Comparison of ENCODE assay signal across 8 mouse cellular contexts in genomic region chr17:66479813-66480490, GRCm38 (mm10). TPM values are rescaled to one million over a fixed set of nuclear protein-coding genes. Genes with fewer than 3 reads are reported as not detected.
DNase-seq lines count a peak whose midpoint lies in the region; ATAC-seq and TF ChIP-seq lines count a peak whose summit lies in the region.

No protein-coding gene starts in this region.

- DNase-seq in ES-CJ7 (ENCODE audit: low read depth, low spot score): peak; percentile 99
- no peak for DNase-seq in heart, postnatal 0 days (ENCODE audit: low spot score)
- no peak for DNase-seq in liver, postnatal 0 days
- DNase-seq in testis, postnatal 10 days (ENCODE audit: low spot score): peak; percentile 58
- no peak for DNase-seq in adrenal gland, adult 2 months
- DNase-seq in layer of hippocampus, adult 8-10 months (ENCODE audit: low spot score in 2 of 2): no peak
- DNase-seq in cerebellum, adult 2 months: no peak

- WGBS in heart, postnatal 0 days: 14% methylated on average over 21 of the region's 21 CpGs
- 7% methylated on average over 21 of the region's 21 CpGs for WGBS in liver, postnatal 0 days (ENCODE audit: insufficient replicate concordance)
- WGBS in cerebellum, adult 2 months: 67% methylated on average over 21 of the region's 21 CpGs

- peak overlapping the region; percentile 57 for H3K4me2 ChIP-seq in heart, postnatal 0 days (ENCODE audit: low read depth, low read length)
- peak overlapping the region; percentile 60 for H3K4me2 ChIP-seq in liver, postnatal 0 days (ENCODE audit: low read depth, low read length)

- no peak for TF ChIP-seq POLR2A in cerebellum, adult 2 months (IDR thresholded peaks at IDR 0.05; ENCODE audit: borderline replicate concordance, insufficient read depth, low read length)

- no peak for TF ChIP-seq CTCF in heart, postnatal 0 days (IDR thresholded peaks at IDR 0.05; ENCODE audit: low read depth)
- no peak for TF ChIP-seq CTCF in liver, postnatal 0 days (IDR thresholded peaks at IDR 0.05; ENCODE audit: low read depth)
- TF ChIP-seq CTCF in cerebellum, adult 2 months (IDR thresholded peaks at IDR 0.05; ENCODE audit: borderline replicate concordance, insufficient read depth, low read depth, low read length): no peak

- no peaks in the 10 kb centered on the region for H3K9me3 ChIP-seq in heart, postnatal 0 days (replicated peaks; ENCODE audit: control insufficient read depth, low read length)
- H3K9me3 ChIP-seq in liver, postnatal 0 days (ENCODE audit: low read length): no peaks in the 10 kb centered on the region

- ATAC-seq in common myeloid progenitor, adult 5-6 weeks (replicated peaks; ENCODE audit: low read depth, poor library complexity, severe bottlenecking): peak; percentile 58
- no peak; the same call in 1 of the 2 replicates for ATAC-seq in heart, postnatal 0 days (ENCODE audit: insufficient read depth, low read depth)
- 0 out of 2 replicates have a peak, but pooled peaks have one; percentile 33 for ATAC-seq in liver, postnatal 0 days

- no peak overlapping the region for H3K27ac ChIP-seq in heart, postnatal 0 days (ENCODE audit: low read depth)
- H3K27ac ChIP-seq in liver, postnatal 0 days (ENCODE audit: low read depth): no peak overlapping the region
- H3K27ac ChIP-seq in cerebellum, adult 2 months (ENCODE audit: insufficient read depth, low read length): no peak overlapping the region

- H3K9ac ChIP-seq in heart, postnatal 0 days (replicated peaks; ENCODE audit: low read depth, low read length): 0 out of 2 replicates have a peak overlapping the region, but pooled peaks have one; percentile 1
- H3K9ac ChIP-seq in liver, postnatal 0 days (replicated peaks): no peak overlapping the region

- peaks cover 1% of the 10 kb centered on the region; the same call in 1 of the 2 replicates for H3K27me3 ChIP-seq in heart, postnatal 0 days (ENCODE audit: control insufficient read depth, insufficient read depth, low read length)
- peaks cover 23% of the 10 kb centered on the region; the same call in 1 of the 2 replicates for H3K27me3 ChIP-seq in liver, postnatal 0 days (ENCODE audit: insufficient read depth, low read length)
- no peaks in the 10 kb centered on the region for H3K27me3 ChIP-seq in cerebellum, adult 2 months (ENCODE audit: control insufficient read depth, insufficient read depth, low read length)

- H3K4me1 ChIP-seq in heart, postnatal 0 days (ENCODE audit: control insufficient read depth, insufficient read depth): no peaks in the 10 kb centered on the region
- 0 out of 2 replicates have a peak, but pooled peaks cover 3% of the 10 kb centered on the region for H3K4me1 ChIP-seq in liver, postnatal 0 days (ENCODE audit: insufficient read depth)
- no peaks in the 10 kb centered on the region for H3K4me1 ChIP-seq in cerebellum, adult 2 months (ENCODE audit: control insufficient read depth, insufficient read depth, low read length)

- no peak for TF ChIP-seq EP300 in heart, postnatal 0 days (IDR thresholded peaks at IDR 0.05; ENCODE audit: low read depth)
- TF ChIP-seq EP300 in liver, postnatal 0 days (IDR thresholded peaks at IDR 0.05; ENCODE audit: low read depth): no peak

- no peaks in the 10 kb centered on the region for H3K36me3 ChIP-seq in heart, postnatal 0 days (replicated peaks; ENCODE audit: control insufficient read depth, insufficient read depth, low read length)
- H3K36me3 ChIP-seq in liver, postnatal 0 days (replicated peaks; ENCODE audit: insufficient read depth, low read length): no peaks in the 10 kb centered on the region

- H3K4me3 ChIP-seq in heart, postnatal 0 days (ENCODE audit: low read depth, low read length): peak overlapping the region; percentile 28
- peak overlapping the region; percentile 18; the same call in 1 of the 2 replicates for H3K4me3 ChIP-seq in liver, postnatal 0 days (ENCODE audit: low read depth, low read length)
- H3K4me3 ChIP-seq in cerebellum, adult 2 months (replicated peaks; ENCODE audit: insufficient read depth, low read depth, low read length): no peak overlapping the region

RNA-seq across cellular contexts. Expression of gene Mtcl1, which starts 30.4 kb away (rescaled TPM):
- total RNA-seq in common myeloid progenitor, adult 5-6 weeks (2017): not detected in 2 replicates
- 2.6 and 5.6 TPM in 2 replicates for total RNA-seq in heart, postnatal 0 days (2014; rRNA removed; ENCODE audit: low replicate concordance)
- 0.57 and 0.71 TPM in 2 replicates for polyA plus RNA-seq in heart, postnatal 0 days (2015; fragmentation: Nextera tagmentation; extraction: Ambion mirVana)
- 0.13 and 0.14 TPM in 2 replicates for polyA plus RNA-seq in liver, postnatal 0 days (2015; fragmentation: Nextera tagmentation; extraction: Ambion mirVana)
- total RNA-seq in adrenal gland, adult 2 months (2021): 10 to 100 TPM in 1 of 2 experiments, 1 to 10 TPM in 1; 6.5 to 10.4 TPM
- 3.5 and 5.0 TPM in 2 replicates for polyA plus RNA-seq in adrenal gland, adult 2 months (2012; rRNA removed)
- 10 to 100 TPM; 40.5 to 54.3 (median 44.3) TPM for total RNA-seq in layer of hippocampus, adult 8-10 months (2022)
- polyA plus RNA-seq in cerebellum, adult 2 months (2012; rRNA removed): 106 and 115 TPM in 2 replicates

RNA-seq across cellular contexts. Expression of gene Rab12, which starts 39.6 kb away (rescaled TPM):
- total RNA-seq in common myeloid progenitor, adult 5-6 weeks (2017): 24.4 and 26.0 TPM in 2 replicates
- 48.8 and 52.5 TPM in 2 replicates for total RNA-seq in heart, postnatal 0 days (2014; rRNA removed; ENCODE audit: low replicate concordance)
- polyA plus RNA-seq in heart, postnatal 0 days (2015; fragmentation: Nextera tagmentation; extraction: Ambion mirVana): 56.4 and 56.6 TPM in 2 replicates
- polyA plus RNA-seq in liver, postnatal 0 days (2015; fragmentation: Nextera tagmentation; extraction: Ambion mirVana): 8.2 and 10.7 TPM in 2 replicates
- total RNA-seq in adrenal gland, adult 2 months (2021): 10 to 100 TPM; 89.6 to 95.0 TPM
- polyA plus RNA-seq in adrenal gland, adult 2 months (2012; rRNA removed): 40.4 and 42.8 TPM in 2 replicates
- total RNA-seq in layer of hippocampus, adult 8-10 months (2022): 100 to 1,000 TPM; 106 to 117 (median 108) TPM
- 107 and 110 TPM in 2 replicates for polyA plus RNA-seq in cerebellum, adult 2 months (2012; rRNA removed)

Comparison
In these comparisons a context has a peak if more than half of its experiments do, and no peak if none do; other contexts are left out.
1. DNase-seq: peak in ES-CJ7 (single experiment) and testis, postnatal 10 days (single experiment); none in heart, postnatal 0 days (single experiment), liver, postnatal 0 days (single experiment), adrenal gland, adult 2 months (single experiment), layer of hippocampus, adult 8-10 months (0 of 2) and cerebellum, adult 2 months (0 of 2).